Mouse (Mus musculus): ENCODE results near the gene Tnik.

The Tnik gene

DNA sequence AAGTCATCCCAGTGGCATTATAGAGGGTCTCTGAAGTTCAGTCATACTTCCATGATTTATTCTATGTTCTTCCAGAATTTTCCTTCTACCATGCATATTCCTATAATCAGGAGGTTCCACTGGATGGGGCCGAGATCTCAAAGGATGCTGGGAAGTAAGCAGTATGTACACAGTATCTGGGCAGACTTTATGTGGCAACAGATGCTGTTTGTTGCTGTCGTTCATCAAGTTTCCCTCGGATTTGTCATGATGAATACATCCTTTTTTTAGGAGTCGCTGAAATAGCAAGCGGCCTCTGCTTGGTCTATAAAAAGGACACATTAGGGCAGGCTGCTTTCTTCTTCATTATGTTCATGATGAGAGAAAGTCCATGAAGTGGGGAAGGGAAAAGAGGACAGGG lies 349.3 kb downstream of the Tnik start:
- DNase-seq (ENCODE audit: low spot score in 2 of 2), result no peak

DNA sequence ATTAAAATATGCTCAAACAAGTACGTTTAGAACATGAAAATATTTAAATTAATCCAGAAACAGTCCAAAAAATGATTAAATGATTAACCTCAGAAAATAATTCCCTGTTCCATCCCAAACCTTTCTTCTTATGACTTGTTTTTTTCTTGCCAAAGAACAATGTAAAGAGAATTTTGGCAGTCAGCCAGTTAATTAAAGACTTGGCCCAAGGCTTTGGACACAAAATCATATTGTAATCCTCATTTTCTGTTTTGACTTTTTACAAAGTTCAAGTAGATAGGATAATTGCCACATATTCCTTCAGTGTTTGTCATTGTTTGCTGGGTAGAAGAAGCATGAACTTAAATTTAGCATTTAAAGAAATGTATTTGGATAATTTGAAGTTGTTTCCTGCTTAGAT lies 353.4 kb downstream of the Tnik start:
- no peak for DNase-seq (ENCODE audit: low spot score in 2 of 2)

DNA sequence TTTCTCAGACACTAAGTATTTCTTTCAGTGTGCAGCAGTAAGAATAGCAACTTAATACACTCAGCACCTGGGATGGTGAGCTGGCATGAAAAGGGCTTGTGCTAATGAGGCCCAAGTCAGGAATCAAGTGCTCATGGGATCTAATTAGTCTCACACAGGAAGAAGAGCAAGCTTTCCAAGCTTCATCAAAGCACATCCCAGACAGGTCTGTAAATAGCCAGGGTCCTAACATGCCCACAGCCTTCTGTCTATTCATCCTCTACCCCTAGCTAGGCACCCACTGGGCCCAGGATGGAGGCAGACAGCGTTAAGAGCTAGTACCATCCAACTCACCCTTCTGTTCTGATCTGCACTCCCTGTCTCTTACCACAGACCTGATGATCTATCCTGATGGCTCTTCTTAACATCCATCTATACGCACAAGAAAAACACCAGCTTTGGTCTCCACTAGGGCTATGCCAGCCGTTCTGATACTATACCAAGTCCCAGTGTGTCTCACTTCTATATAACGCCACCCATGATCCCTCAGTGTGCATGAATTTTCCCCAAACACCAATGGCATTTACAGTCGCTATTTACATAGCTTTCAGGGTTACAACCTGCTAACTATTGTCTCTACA lies 354.1 kb downstream of the Tnik start:
- no peak for DNase-seq (ENCODE audit: low spot score in 2 of 2)

DNA sequence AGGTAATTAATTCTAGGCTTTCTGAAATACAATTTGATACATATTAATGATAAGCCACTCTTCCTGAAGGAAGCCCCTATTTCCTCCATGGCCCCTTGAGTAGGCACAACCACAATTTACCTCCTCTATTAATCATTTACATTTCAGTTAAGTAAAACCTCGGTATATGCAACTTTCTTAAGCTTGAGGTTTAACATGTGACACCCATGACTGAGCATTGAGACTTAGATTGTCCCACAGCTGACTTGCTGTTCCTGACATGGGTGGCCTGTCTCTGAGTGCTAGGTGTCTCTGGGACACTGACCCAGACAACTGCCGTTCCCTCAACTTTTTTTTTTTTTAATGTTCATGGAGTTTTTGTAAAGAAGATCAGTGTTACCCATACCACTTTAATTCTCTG lies 358.8 kb downstream of the Tnik start:
- no peak for DNase-seq (ENCODE audit: low spot score in 2 of 2)

DNA sequence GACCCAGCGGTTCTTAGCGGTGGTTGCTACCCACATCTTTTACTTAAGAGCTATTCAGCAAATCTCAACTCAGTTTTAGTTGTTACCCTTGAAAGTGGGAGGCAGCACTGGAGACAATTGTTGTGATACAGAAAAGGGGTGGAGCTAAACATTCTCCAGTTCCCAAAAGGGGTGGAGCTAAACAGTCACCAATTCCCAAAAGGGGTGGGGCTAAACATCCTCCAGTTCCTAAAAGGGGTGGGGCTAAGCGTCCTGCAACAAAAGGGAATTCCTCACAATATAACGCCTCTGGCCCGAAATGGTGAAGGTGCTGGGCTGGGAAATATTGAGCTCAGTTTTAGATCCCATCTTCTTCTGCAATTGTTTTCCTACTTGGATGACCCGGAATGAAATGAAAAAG lies 363.8 kb downstream of the Tnik start:
- DNase-seq (ENCODE audit: low spot score in 2 of 2), result no peak

DNA sequence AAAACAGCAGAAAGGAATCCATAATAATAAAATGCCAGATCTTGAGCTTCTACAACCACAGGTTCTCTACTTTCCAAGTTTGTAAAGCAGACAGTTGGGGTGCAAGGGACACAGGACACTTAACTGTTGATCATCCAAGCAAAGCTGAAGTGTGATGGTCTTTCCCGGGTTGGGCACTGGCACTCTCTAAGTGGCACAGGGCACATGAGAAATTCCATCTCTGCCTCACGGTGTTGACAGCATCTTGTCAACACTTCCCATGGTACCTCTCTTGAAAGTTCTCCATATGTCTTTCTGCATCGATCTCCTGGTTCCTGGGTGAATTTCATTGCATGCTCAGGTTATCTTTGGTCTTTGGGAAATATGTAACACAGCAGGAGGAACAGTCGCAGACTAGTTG lies 373.8 kb downstream of the Tnik start:
- DNase-seq (ENCODE audit: low spot score in 2 of 2), result no peak

DNA sequence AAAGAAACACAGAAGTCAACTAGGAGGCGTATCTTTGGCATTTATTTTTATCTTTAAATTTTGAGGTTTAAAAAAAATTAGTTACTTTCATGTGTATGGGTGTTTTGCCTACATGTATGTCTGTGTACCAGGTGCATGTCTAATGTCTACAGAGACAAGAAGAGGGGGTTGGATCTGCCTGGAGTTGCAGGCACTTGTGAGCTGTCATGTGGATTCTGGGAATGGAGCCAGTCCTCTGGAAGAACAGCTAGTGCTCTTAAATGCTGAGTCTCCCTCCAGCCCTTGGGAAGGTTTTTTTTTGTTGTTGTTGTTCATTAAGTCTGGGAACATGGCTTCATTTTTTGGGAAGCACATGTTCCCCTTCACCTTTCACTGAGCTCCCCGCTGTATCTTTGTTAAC lies 375.9 kb downstream of the Tnik start:
- DNase-seq (ENCODE audit: low spot score in 2 of 2), result no peak

DNA sequence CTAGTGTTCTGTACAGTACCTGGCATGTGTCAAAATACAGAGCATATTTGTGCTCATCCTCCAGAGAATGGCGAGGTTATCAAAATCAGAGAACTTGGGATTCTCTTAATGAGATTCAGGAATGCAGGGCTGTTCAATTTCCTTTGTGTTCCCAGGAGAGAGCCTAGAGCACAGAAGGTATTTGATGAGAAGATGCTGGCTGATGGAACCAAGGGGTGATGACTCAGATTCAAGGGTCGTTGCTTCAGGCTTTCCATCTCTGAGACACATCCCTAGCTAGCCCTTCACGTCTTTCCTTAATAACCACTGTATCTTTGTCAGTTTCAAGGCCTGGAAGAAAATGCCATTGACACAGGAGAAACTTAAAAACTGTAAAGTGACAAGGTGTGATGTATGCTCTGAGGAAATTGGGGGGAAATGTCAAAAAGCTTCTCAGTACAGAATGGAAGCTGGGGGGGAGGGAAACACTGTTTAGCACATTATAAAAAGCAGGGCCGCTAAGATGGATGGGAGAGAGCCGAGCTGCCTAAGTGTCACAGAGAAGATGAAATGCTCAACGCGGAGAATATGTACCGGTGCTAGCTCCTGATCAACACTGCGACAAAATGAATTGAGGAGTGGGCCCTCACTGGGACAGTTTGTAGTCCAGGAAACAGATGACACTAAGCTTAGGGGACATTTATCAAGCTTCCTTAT lies 380.4 kb downstream of the Tnik start:
- DNase-seq (ENCODE audit: low spot score in 2 of 2), result no peak

DNA sequence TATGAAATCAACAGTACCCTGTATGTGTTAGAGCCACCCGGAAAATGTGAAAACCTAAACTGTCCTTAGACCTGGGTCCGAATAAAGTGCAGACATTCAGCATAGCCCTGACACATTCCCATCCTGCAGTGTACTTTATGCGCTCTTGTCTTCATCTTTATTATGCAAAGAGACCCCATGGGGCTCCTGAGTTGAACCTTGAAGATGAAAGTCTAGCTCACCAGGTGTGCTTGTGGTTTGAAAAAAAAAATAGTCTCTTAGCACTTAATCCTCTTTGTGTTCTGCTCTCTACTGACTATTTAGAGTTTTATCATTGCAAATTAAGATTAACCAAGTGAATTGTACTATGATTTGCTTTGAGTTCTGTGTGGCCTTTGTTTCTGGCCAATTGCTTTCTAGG lies 389.6 kb downstream of the Tnik start:
- no peak for DNase-seq (ENCODE audit: low spot score in 2 of 2)

DNA sequence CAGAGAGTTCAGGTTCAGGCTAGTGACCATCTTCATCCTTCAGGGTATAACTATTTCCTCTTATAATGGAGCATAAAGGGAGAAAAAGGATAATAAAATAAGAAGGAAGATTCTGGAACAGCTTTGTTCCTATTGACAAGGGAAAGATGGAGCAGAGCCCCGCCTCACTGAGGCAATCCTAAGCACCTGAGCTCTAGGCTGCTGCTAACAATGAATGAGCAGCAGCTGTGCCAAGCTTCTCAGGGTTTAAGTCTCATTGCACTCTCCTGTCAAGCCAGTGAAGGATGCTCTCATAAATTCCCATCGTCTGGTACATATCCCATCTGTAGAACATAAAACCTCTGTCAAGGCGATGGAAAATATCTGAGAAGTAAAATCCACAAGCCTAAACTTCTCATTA lies 390.0 kb downstream of the Tnik start:
- DNase-seq (ENCODE audit: low spot score in 2 of 2), result no peak

DNA sequence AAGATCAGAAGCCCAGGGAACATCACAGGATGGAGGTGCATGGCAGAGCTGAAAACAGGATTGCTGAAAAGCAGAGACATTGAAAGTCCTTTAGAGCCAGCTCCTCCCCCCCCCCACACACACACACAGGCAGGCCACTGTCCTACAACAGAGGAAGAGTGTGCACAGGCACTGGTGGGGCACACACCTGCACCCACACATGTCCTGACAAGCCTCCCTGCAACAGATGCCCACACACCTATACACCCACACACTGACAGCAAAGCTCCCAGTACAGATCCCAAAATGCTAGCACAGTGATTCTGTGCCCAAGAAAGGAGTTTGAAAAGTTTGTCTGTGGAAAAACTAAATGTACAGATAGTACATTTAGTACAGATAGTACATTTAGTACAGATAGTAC lies 391.7 kb downstream of the Tnik start:
- DNase-seq (ENCODE audit: low spot score in 2 of 2), result no peak

DNA sequence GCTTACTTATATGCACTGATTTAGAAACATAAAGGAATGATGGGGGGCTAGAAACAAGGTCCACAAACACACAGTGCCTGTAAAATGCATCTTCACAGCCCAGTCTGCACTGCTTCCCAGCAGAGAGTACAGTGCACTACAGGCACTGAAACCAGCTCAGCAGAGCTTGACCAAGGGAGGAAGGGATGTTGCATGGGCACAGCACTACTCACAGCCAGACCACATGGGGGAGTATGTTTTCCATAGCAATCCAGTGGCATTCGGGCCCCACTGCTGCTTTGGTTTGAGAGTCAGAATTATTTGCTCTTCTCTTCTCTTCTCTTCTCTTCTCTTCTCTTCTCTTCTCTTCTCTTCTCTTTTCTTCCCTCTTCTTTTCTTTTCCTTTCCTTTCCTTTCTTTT lies 395.3 kb downstream of the Tnik start:
- DNase-seq (ENCODE audit: low spot score in 2 of 2), result no peak

DNA sequence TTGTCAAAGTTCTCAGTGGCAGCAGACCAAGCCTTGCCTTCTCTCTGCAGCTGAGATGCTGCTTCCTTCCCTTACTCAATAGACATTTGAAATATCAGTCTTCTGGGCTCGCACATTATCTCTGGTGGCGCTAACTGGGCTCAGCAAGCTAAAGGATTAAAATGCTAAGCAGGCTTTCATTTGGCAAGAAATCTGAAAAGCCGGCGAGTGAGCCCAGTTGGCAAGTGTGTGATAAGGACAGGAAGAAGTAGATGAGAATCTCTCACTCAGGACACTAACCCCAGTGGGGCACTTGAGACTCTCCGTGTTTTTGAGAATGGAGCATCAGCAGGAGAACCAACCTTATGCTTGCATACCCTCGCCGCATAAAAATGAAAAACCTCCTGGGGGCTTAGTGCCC lies 417.8 kb downstream of the Tnik start:
- DNase-seq (ENCODE audit: low spot score in 2 of 2), result no peak

DNA sequence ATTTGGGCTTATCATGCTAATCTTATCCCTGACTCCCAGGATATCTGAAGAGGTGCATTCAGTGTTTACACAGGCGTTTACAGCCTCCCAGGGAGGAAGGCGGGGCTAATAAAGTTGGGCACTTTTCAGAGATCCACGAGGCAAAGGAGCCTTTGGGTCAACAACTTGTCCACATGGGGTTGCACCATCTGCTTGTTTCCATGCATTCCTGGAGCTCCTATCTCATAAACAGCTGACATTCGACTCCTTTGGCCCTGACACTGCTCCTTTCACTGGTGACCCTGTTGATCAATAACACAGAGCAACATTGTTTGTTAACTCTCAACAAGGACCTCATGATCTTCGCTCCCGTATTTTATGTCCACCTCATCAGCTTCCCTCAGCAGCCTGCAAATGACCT lies 418.9 kb downstream of the Tnik start:
- no peak for DNase-seq (ENCODE audit: low spot score in 2 of 2)

DNA sequence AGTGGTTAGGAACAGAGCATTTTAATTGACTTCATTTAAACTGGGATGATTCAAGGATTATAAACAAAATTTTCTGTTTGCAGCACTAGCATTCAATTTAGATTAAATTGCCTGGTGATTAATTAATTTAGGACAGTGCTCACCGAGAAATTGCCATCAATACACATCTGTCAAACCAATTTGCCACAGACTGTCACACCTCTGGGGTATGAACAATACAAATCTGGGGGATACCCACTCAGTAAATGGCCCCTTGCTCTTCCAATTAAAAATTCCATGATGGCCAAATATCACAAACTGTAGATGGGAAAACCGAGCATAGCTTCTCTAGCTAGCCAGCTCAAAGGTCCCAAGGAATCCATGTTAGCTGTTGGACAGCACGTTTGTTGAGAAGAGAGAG lies 419.4 kb downstream of the Tnik start:
- no peak for DNase-seq (ENCODE audit: low spot score in 2 of 2)

DNA sequence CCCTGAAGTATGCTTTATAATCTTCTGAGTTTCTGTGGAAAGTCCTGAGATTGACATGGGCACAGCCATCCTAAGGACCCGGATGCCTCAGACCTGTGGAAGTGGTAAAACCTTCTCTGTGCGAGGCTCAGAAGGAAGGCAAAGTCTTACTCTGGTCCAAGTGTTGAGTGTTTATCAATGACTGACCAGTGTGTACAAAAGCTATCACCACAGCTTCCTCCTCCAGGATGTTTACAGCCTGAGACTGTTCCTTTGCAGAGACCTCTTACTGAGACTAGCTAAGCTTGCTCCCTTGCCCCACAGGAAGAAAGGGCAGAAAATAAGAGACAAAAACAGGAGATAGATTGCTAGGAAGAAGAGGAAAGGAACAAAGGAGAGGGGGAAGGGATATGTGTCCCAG lies 422.5 kb downstream of the Tnik start:
- no peak for DNase-seq (ENCODE audit: low spot score in 2 of 2)

DNA sequence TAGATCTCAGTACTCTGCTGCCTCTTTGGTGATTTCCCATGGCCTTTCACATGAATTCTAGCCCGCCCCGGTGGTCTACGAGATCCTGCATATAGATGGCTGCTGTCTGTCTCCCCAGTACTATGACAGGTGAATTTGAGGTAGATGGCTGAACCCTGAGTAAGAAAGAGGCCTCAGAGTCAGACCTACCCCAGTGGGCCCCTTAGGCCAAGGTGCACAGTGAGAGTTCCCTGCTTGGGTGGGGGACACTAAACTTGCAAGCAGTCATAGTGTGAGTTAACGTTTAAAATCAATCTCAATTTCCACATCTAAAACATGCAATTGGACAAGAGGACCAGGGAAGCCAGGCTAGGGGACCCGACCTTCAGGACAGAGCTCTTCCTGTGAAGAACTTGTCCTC lies 431.8 kb downstream of the Tnik start:
- DNase-seq (ENCODE audit: low spot score in 2 of 2), result no peak

DNA sequence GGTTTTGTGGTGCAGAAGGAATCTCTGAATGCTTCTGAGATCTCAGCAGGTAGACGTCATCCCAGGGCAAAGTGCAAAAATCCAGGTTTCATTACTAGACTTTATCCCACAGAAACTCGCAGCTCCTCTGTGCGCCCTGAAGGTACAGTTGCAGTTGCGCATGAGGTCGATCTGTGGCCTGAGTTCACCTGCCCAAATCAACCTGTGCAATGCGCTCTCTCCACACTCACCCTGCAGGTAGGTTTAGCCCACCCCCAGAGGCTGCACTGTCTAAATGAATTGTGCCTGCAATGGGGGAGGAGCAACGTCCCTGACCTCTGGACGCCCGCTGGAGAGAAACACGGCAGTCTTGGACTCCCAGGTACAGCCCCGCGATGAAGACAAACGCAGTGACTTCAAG lies 432.6 kb downstream of the Tnik start:
- no peak for DNase-seq (ENCODE audit: low spot score in 2 of 2)

DNA sequence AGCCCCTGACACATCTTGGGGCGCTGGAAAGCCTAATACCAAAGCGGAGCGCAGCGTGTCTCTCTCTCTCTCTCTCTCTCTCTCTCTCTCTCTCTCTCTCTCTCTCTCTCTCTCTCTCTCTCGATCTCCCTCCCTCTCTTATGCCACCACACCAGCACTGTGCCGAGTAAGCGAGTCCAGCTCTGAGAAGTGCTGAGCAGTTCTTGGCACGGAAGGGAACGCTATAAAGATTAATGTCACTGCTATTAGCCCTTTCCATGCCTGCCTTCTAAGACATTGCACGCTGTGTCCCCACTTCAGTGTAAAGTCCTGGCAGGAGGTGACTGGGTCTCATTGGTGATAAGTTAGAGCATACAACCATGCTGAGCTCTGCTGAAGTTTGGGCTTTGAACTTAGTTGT lies 433.1 kb downstream of the Tnik start:
- DNase-seq (ENCODE audit: low spot score in 2 of 2), result no peak

DNA sequence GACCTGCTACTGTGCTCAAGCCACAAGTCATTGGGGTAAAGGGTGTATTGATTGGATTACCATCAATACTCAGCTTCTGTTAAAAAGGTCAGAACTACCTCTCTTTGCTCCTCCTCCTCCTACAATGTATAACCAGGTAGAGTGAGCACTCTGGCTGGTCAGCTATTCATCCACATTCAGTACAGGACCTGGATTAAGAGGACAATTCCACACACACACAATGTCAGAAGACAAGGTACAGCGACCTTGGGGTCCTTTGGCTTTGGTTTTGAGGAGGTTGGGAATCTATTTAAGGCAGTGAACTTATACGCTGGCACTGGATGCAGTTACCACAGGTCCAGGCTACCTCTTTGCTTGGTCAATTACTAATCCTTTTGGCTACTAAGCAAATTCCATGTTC lies 434.8 kb downstream of the Tnik start, which contains the start of gene Slc2a2:
Slc2a2 (plus strand) TSS at position 107 of the 400 bp plus-strand sequence.
- no peak for DNase-seq (ENCODE audit: low spot score in 2 of 2)

DNA sequence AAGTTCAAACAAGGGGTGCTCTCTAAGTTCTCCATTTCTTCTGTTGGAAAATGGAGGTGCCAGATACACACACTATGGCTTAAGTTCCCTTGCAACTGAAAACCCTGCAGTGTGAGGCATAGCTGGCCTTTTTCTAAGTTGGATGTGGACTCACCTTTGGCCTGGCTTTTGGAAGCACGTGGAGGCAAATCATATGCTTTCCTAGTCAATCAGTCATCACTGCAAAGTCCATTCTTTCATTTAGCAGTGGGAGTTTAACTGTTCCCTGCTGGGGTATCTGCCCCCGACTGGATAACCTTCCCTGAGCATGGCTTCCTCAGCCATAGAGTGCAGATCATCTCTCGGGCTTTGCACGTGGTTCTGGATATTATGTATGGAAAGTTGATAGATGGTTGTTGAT lies 436.6 kb downstream of the Tnik start:
- no peak for DNase-seq (ENCODE audit: low spot score in 2 of 2)

DNA sequence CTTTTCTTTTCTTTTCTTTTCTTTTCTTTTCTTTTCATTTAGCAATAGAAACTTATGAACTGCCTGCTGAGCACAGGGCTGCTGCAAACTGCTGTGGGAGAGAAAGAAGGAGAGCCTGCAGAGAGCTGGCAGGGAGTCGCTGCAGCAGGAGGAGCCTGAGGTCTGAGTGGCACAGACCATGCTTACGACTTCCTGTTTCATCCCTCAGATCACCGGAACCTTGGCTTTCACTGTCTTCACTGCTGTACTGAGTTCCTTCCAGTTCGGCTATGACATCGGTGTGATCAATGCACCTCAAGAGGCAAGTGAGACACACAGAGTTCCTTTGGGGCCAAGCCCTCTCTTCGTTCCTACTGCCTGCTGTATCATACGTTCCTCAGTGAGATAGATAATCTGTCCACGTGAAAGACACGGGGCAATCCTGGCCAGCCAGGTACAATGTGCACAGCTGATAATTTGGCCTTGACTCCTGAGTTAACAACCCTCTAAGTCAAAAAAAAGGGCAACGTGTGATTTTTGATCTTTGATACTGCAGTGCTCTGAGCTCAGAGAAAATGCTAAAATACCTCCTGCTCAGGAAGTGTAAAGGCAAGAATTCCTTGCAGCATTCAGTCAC lies 442.6 kb downstream of the Tnik start:
- DNase-seq (ENCODE audit: low spot score in 2 of 2), result no peak

DNA sequence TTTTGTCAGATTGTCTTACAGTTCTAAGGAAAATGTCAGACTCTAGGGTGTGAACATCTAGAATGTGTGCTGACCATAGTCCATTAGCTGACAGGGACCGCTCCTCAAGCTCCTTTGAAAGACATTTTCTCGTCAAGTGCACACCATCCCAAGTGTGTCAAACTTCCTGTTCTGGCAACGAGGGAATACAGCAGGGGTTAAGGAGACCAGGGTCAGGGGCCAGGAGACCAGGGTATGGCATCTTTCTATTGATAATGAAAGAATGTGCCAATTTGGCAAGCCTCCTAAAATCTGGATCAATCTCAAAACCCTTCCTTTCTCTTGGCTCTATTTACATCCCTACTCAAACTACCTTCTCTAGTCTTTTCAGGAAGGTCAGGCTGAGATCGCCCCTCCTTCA lies 443.7 kb downstream of the Tnik start:
- no peak for DNase-seq (ENCODE audit: low spot score in 2 of 2)

Measured in spleen, postnatal 36 days (tissue).